ENCODE assay signal across 22 mouse cellular contexts in the genomic region with DNA sequence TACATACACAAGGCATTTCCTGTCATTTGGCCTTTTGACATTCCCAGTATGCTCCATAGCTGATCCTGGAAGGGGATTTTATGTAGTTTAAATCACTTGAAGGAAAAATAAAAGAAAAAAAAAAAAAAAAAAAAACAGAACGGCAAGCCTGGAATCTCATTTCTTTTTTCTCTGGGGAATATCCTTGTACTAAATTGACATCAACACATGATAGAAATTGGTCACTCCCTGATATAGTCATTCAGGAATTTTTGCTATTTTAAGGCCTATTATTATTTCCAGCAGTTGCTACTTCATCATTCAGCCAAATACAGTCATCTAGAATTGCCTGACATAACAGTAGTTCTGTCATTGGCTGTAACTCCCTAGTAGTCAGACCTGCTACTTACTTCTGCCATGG.
A peak's percentile ranks its signal among the peaks of the same experiment; 100 is the strongest.
DNase-seq lines count a peak whose midpoint lies in the region; ATAC-seq and TF ChIP-seq lines count a peak whose summit lies in the region.
"Had no signal": no experiment of that assay in that cellular context is flagged by ENCODE, and none has a peak within 500 bp of the region (broad histone marks: within the 10 kb centered on the region; RNA-seq: fewer than 3 reads in every experiment).

No protein-coding gene starts in this region.

- no peaks in the 10 kb centered on the region for H3K27me3 ChIP-seq in limb, embryonic 14.5 days (ENCODE audit: control insufficient read depth, insufficient read depth, low read length)
- no peaks in the 10 kb centered on the region for H3K27me3 ChIP-seq in limb, embryonic 10.5 days (ENCODE audit: low read depth, poor library complexity, severe bottlenecking)
- no peaks in the 10 kb centered on the region for H3K27me3 ChIP-seq in myocyte (ENCODE audit: control insufficient read depth, insufficient read depth, insufficient read length)
- H3K27me3 ChIP-seq: CH12.LX; embryonic facial prominence, embryonic 15.5 days; forebrain, embryonic 15.5 days; heart, embryonic 13.5 days had no signal

- 57% methylated on average over 1 of the region's 1 CpGs for WGBS in limb, embryonic 14.5 days
- 70% methylated on average over 1 of the region's 1 CpGs for WGBS in limb, embryonic 10.5 days

- H3K4me2 ChIP-seq in limb, embryonic 14.5 days (replicated peaks; ENCODE audit: low read depth, low read length, severe bottlenecking): no peak overlapping the region
- H3K4me2 ChIP-seq in myocyte (ENCODE audit: low read depth): peak overlapping the region; percentile 20
- H3K4me2 ChIP-seq: embryonic facial prominence, embryonic 15.5 days; forebrain, embryonic 15.5 days; heart, embryonic 13.5 days; hindbrain, embryonic 14.5 days had no signal

- H3K4me1 ChIP-seq in limb, embryonic 14.5 days (ENCODE audit: control insufficient read depth, insufficient read depth, low read length): no peaks in the 10 kb centered on the region
- peaks cover 9% of the 10 kb centered on the region for H3K4me1 ChIP-seq in limb, embryonic 10.5 days
- H3K4me1 ChIP-seq: embryonic facial prominence, embryonic 15.5 days; forebrain, embryonic 15.5 days; heart, embryonic 13.5 days; hindbrain, embryonic 10.5 days had no signal

- TF ChIP-seq POLR2A in limb, embryonic 14.5 days (IDR thresholded peaks at IDR 0.05; ENCODE audit: borderline replicate concordance, extremely low read depth, insufficient read depth, insufficient read length): no peak
- TF ChIP-seq POLR2A in myocyte (IDR thresholded peaks at IDR 0.05; ENCODE audit: insufficient read length, low read depth): no peak

- TF ChIP-seq CTCF in gastrocnemius, adult 2 months (IDR thresholded peaks at IDR 0.05): no peak

- no peak overlapping the region for H3K4me3 ChIP-seq in gastrocnemius, adult 2 months
- H3K4me3 ChIP-seq in limb, embryonic 14.5 days (replicated peaks; ENCODE audit: low read length): no peak overlapping the region
- no peak overlapping the region for H3K4me3 ChIP-seq in limb, embryonic 10.5 days
- H3K4me3 ChIP-seq in myocyte: no peak overlapping the region
- H3K4me3 ChIP-seq: embryonic facial prominence, embryonic 15.5 days; forebrain, embryonic 15.5 days; heart, embryonic 13.5 days; hindbrain, embryonic 10.5 days had no signal

- peak overlapping the region; percentile 1; the same call in 1 of the 2 replicates for H3K27ac ChIP-seq in gastrocnemius, adult 2 months
- no peak overlapping the region for H3K27ac ChIP-seq in limb, embryonic 14.5 days (replicated peaks; ENCODE audit: low read depth, low read length)
- H3K27ac ChIP-seq in limb, embryonic 10.5 days: no peak overlapping the region
- H3K27ac ChIP-seq: embryonic facial prominence, embryonic 15.5 days; forebrain, embryonic 15.5 days; heart, embryonic 13.5 days; hindbrain, embryonic 10.5 days; hindbrain, embryonic 14.5 days had no signal

- H3K36me3 ChIP-seq in limb, embryonic 14.5 days (ENCODE audit: control insufficient read depth, insufficient read depth, low read length): no peaks in the 10 kb centered on the region
- no peaks in the 10 kb centered on the region for H3K36me3 ChIP-seq in limb, embryonic 10.5 days
- no peaks in the 10 kb centered on the region for H3K36me3 ChIP-seq in myocyte (ENCODE audit: control insufficient read depth, insufficient read depth)
- H3K36me3 ChIP-seq: embryonic facial prominence, embryonic 15.5 days; forebrain, embryonic 15.5 days; heart, embryonic 13.5 days; hindbrain, embryonic 10.5 days had no signal

- no peak for DNase-seq in gastrocnemius, adult 2 months
- DNase-seq in gastrocnemius, postnatal 14 days: no peak
- peak; percentile 20 for DNase-seq in limb, embryonic 14.5 days (ENCODE audit: low spot score)
- no peak for DNase-seq in limb, embryonic 10.5 days (ENCODE audit: low spot score)
- DNase-seq in T-cell, adult 2 months (ENCODE audit: low spot score): no peak
- no peak for DNase-seq in testis, postnatal 14 days (ENCODE audit: low spot score)
- DNase-seq: adrenal gland, adult 2 months; adrenal gland, postnatal 25 days; cerebellum, adult 18-20 months; cerebellum, adult 9-11 months; cerebellum, postnatal 36 days; gastrocnemius, postnatal 25 days; heart, postnatal 14 days had no signal

- peaks cover 4% of the 10 kb centered on the region; the same call in 1 of the 2 replicates for H3K9me3 ChIP-seq in limb, embryonic 14.5 days (ENCODE audit: control insufficient read depth, low read length)
- H3K9me3 ChIP-seq in limb, embryonic 10.5 days (replicated peaks): no peaks in the 10 kb centered on the region
- H3K9me3 ChIP-seq: embryonic facial prominence, embryonic 15.5 days; forebrain, embryonic 15.5 days; hindbrain, embryonic 10.5 days had no signal

- intact Hi-C loops in gastrocnemius, adult 2 months (cut with DNase I): no loop called here
- intact Hi-C loops in gastrocnemius, postnatal 14 days (cut with DNase I; ENCODE audit: low total_unique reads): no loop called here

- no peaks in the 10 kb centered on the region for H3K79me2 ChIP-seq in myocyte (ENCODE audit: control insufficient read depth, insufficient read depth)

- no peak overlapping the region for H3ac ChIP-seq in myocyte (ENCODE audit: control insufficient read depth, insufficient read length)

- H3K9ac ChIP-seq in limb, embryonic 14.5 days (ENCODE audit: low read depth, low read length, severe bottlenecking): no peak overlapping the region
- H3K9ac ChIP-seq: embryonic facial prominence, embryonic 15.5 days; forebrain, embryonic 15.5 days; heart, embryonic 13.5 days; hindbrain, embryonic 14.5 days had no signal

- ATAC-seq in limb, embryonic 14.5 days (ENCODE audit: low FRiP score, low read depth): no peak
- ATAC-seq: activated CD4-positive, CD25-positive, alpha-beta regulatory T cell, adult 4 months; forebrain, embryonic 15.5 days; intestine, embryonic 16.5 days had no signal

TF ChIP-seq in myocyte, 11 proteins besides CTCF, POLR2A, EP300 and RAD21:
- TF ChIP-seq MYOD1 (IDR thresholded peaks at IDR 0.05; ENCODE audit: control insufficient read depth in 1 of 3, insufficient read length in 2 of 3, low read depth in 2 of 3): peak in 1 of 3 experiments; percentile 1
- no peak for TF ChIP-seq TCF12 (IDR thresholded peaks at IDR 0.05; ENCODE audit: insufficient read depth, poor library complexity, severe bottlenecking)
- TF ChIP-seq SRF (IDR thresholded peaks at IDR 0.05; ENCODE audit: control insufficient read depth, insufficient read length, low read depth): peak; percentile 35
- peak; percentile 38; the same call in 1 of the 2 replicates for TF ChIP-seq CEBPB (IDR thresholded peaks at IDR 0.05; ENCODE audit: insufficient read depth, poor library complexity, severe bottlenecking)
- no peak for TF ChIP-seq USF1 (IDR thresholded peaks at IDR 0.05; ENCODE audit: low read depth)
